Mouse (Mus musculus) kidney, adult 10 weeks (tissue): Measurements from ENCODE around the gene Gm49366. TPM values are rescaled to one million over a fixed set of nuclear protein-coding genes. Genes with fewer than 3 reads are reported as not detected.

Experiments
- polyA plus RNA-seq: library from polyadenylated mRNA; stranded (reverse); fragments of 350-450 nt; fragmentation: Illumina TruSeq; extraction: RNeasy Lipid Tissue Mini Kit (QIAGEN cat#74804); gene quantifications from one replicate; pipeline ENCODE4 v1.2.3, GENCODE M21; 2014; ENCODE audit warnings: low read depth, low replicate concordance

Gene Gm49366
- not detected for polyA plus RNA-seq

DNA sequence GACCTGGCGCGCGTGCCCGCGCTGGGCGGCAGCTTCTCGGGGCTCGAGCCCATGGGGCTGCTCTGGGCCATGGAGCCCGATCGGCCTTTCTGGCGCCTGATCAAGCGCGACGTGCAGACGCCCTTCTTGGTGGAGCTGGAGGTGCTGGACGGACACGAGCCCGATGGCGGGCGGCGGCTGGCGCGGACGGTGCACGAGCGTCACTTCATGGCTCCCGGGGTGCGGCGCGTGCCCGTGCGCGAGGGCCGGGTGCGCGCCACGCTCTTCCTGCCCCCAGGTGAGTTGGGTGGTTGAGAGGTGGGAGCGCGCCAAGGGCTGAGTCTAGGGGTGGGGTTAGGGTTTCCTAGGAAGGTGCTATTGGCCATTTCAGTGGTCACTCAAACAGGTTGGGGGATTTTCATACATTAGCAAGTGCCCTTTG, at the start of gene Gm49366:
Gm49366 (plus strand) TSS at position 245 of the 421 bp plus-strand sequence.

GRCm38 (mm10) chr12:84009171-84009965, 29.4 kb upstream of the Gm49366 start, which contains the start of gene Acot1:
TSS of gene Acot1 (plus strand) at chr12:84009490.

DNA sequence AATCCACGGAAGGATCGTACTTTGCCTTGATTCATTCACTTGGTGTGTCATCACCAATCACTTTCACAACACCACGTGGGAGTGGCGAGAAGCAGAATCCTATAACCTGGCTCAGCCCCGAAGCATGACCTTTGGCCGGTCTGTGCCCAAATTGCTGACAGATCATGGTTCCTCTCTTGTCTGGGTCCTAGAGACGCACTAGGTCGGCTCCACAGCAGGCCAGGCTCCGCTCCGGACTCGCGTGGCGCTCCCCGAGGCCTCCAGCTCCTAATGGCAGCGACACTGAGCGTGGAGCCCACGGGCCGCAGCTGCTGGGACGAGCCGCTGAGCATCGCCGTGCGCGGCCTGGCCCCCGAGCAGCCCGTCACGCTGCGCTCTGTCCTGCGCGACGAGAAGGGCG, 494 bp upstream of the Gm49366 start, which contains the start of gene Acot4:
Acot4 (plus strand) TSS at position 139 of the 400 bp plus-strand sequence.

GRCm38 (mm10) chr12:84051937-84052474, 13.3 kb downstream of the Gm49366 start, which contains the start of gene Acot3:
TSS of gene Acot3 (plus strand) at chr12:84052144.

GRCm38 (mm10) chr12:84068986-84069385, 30.3 kb downstream of the Gm49366 start, which contains the start of gene Acot5:
TSS of gene Acot5 (plus strand) at chr12:84069325.

DNA sequence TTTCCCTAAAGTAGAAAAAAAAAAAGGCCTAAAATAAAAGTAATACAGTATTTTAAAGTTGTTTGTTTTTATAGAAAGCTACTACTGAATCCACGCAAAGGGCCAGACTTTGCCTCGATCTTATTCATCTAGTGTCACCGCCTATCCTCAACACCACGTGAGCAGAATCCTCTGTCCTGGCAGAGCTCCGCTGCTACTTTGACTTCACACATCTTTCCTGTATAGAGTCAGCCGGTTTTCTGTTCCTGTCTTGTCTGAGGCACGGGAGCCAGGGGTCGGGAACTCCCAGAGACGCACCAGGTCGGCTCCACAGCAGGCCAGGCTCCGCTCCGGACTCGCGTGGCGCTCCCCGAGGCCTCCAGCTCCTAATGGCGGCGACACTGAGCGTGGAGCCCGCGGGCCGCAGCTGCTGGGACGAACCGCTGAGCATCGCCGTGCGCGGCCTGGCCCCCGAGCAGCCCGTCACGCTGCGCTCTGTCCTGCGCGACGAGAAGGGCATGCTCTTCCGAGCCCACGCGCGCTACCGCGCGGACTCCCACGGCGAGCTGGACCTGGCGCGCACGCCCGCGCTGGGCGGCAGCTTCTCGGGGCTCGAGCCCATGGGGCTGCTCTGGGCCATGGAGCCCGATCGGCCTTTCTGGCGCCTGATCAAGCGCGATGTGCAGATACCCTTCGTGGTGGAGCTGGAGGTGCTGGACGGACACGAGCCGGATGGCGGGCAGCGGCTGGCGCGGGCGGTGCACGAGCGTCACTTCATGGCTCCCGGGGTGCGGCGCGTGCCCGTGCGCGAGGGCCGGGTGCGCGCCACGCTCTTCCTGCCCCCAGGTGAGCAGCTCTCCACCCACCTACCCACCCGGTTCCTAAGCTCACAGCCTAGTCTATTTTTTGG, 62.1 kb downstream of the Gm49366 start, which contains the start of gene Acot6:
Acot6 (plus strand) TSS at position 51 of the 889 bp plus-strand sequence.

Other genes starting within 250 kb of the Gm49366 start
- 32.0 TPM for gene Numb, start 117.0 kb upstream of the Gm49366 start, polyA plus RNA-seq
- gene Riox1, start 88.3 kb upstream of the Gm49366 start, polyA plus RNA-seq: 1.5 TPM
- gene Heatr4, start 54.1 kb upstream of the Gm49366 start, polyA plus RNA-seq: not detected
- gene Acot2, start 51.1 kb upstream of the Gm49366 start, polyA plus RNA-seq: 10.3 TPM
- 174 TPM for gene Acot1, start 29.4 kb upstream of the Gm49366 start, polyA plus RNA-seq
- 81.8 TPM for gene Acot4, start 556 bp upstream of the Gm49366 start, polyA plus RNA-seq
- gene Acot3, start 13.2 kb downstream of the Gm49366 start, polyA plus RNA-seq: 35.3 TPM
- gene Acot5, start 30.4 kb downstream of the Gm49366 start, polyA plus RNA-seq: not detected
- 21.5 TPM for gene Acot6, start 61.7 kb downstream of the Gm49366 start, polyA plus RNA-seq
- gene Dnal1, start 75.4 kb downstream of the Gm49366 start, polyA plus RNA-seq: 10.8 TPM
- gene Pnma1, start 109.6 kb downstream of the Gm49366 start, polyA plus RNA-seq: not detected
- 4.6 TPM for gene Elmsan1, start 179.9 kb downstream of the Gm49366 start, polyA plus RNA-seq
- gene Ptgr2, start 246.3 kb downstream of the Gm49366 start, polyA plus RNA-seq: 199 TPM